In genomic region chr2:39160996-39161395, GRCm38 (mm10) we compare ENCODE assay signal across 24 mouse cellular contexts.
"Had no signal": no experiment of that assay in that cellular context is flagged by ENCODE, and none has a peak within 500 bp of the region (broad histone marks: within the 10 kb centered on the region; RNA-seq: fewer than 3 reads in every experiment).

No protein-coding gene starts in this region.

- H3K9ac ChIP-seq: heart, embryonic 13.5 days; heart, embryonic 15.5 days; hindbrain, embryonic 12.5 days; hindbrain, embryonic 14.5 days; limb, embryonic 12.5 days; liver, embryonic 14.5 days had no signal

- H3K4me1 ChIP-seq: hindbrain, embryonic 10.5 days; hindbrain, embryonic 12.5 days; limb, embryonic 10.5 days; limb, embryonic 12.5 days had no signal

- H3K27ac ChIP-seq: gastrocnemius, adult 2 months; heart, adult 2 months; heart, embryonic 13.5 days; heart, embryonic 15.5 days; hindbrain, embryonic 10.5 days; hindbrain, embryonic 12.5 days; hindbrain, embryonic 14.5 days; layer of hippocampus, adult 2 months; limb, embryonic 10.5 days; limb, embryonic 12.5 days; liver, embryonic 14.5 days had no signal

- H3K9me3 ChIP-seq: heart, embryonic 13.5 days; heart, embryonic 15.5 days; hindbrain, embryonic 10.5 days; hindbrain, embryonic 12.5 days; limb, embryonic 10.5 days; limb, embryonic 12.5 days had no signal

- H3K36me3 ChIP-seq: heart, embryonic 15.5 days had no signal

- H3K27me3 ChIP-seq: heart, embryonic 13.5 days; heart, embryonic 15.5 days; hindbrain, embryonic 12.5 days; limb, embryonic 12.5 days had no signal

- H3K4me2 ChIP-seq: heart, embryonic 11.5 days; heart, embryonic 13.5 days; heart, embryonic 15.5 days; hindbrain, embryonic 12.5 days; hindbrain, embryonic 14.5 days; limb, embryonic 12.5 days had no signal

- H3K4me3 ChIP-seq: gastrocnemius, adult 2 months; heart, adult 2 months; heart, embryonic 13.5 days; heart, embryonic 15.5 days; hindbrain, embryonic 10.5 days; hindbrain, embryonic 12.5 days; layer of hippocampus, adult 2 months; limb, embryonic 10.5 days; limb, embryonic 12.5 days had no signal

- ATAC-seq: hindbrain, embryonic 16.5 days; inflammation-experienced regulatory T-cells, adult 6 months; intestine, embryonic 16.5 days had no signal

- DNase-seq: gastrocnemius, adult 2 months; gastrocnemius, postnatal 10 days; gastrocnemius, postnatal 25 days; heart, adult 2 months; heart, postnatal 4 days; kidney, adult 18-20 months; kidney, adult 8-10 months; kidney, postnatal 10 days; kidney, postnatal 25 days; kidney, postnatal 4 days; liver had no signal
